Mouse (Mus musculus) hindbrain, postnatal 0 days (tissue): Measurements from ENCODE around the gene Pacs2. TPM values are rescaled to one million over a fixed set of nuclear protein-coding genes. Genes with fewer than 3 reads are reported as not detected.

Experiments
- ATAC-seq: fragments of 200-750 bp; cut with Nextera tagmentation; 2 replicates; pipeline ENCODE4 v1.8.0; 2017; ENCODE audit warnings: mild to moderate bottlenecking, moderate TSS enrichment, moderate library complexity
- DNase-seq: peaks from one replicate; pipeline ENCODE4 v3.0.0-alpha.2; 2015; ENCODE audit warnings: low spot score
- H3K27ac ChIP-seq: fragments of 300-500 bp; sonication (generic); 2 replicates; pipeline ENCODE4 v1.5.1; 2014; ENCODE audit warnings: mild to moderate bottlenecking
- H3K27me3 ChIP-seq: fragments of 300-500 bp; sonication (generic); 2 replicates; pipeline ENCODE4 v1.6.1; 2014; ENCODE audit warnings: low read length, mixed read lengths; ENCODE audit not compliant: insufficient read depth
- H3K36me3 ChIP-seq: fragments of 300-500 bp; sonication (generic); 2 replicates; pipeline ENCODE4 v1.6.1; 2014; ENCODE audit warnings: low read length, mixed read lengths; ENCODE audit not compliant: insufficient read depth
- H3K4me1 ChIP-seq: fragments of 300-500 bp; sonication (generic); 2 replicates; pipeline ENCODE4 v1.6.1; 2014; ENCODE audit warnings: antibody characterized with exemption, low read length, mixed read lengths; ENCODE audit not compliant: insufficient read depth
- H3K4me2 ChIP-seq: fragments of 300-500 bp; sonication (generic); 2 replicates; pipeline ENCODE4 v1.6.1; 2014; ENCODE audit warnings: low read depth, mild to moderate bottlenecking, low read length, moderate library complexity, mixed read lengths
- H3K4me3 ChIP-seq: fragments of 300-500 bp; sonication (generic); 2 replicates; pipeline ENCODE4 v1.5.1; 2014; ENCODE audit warnings: low read length
- H3K9ac ChIP-seq: fragments of 300-500 bp; sonication (generic); replicated peaks from 2 replicates; pipeline ENCODE4 v1.6.1; 2014; ENCODE audit warnings: mild to moderate bottlenecking, low read length, moderate library complexity, mixed read lengths
- H3K9me3 ChIP-seq: fragments of 300-500 bp; sonication (generic); 2 replicates; pipeline ENCODE4 v1.6.1; 2016; ENCODE audit warnings: low read length, mixed read lengths
- CTCF ChIP-seq: IDR thresholded peaks from 2 replicates; pipeline ENCODE4 v1.5.1; 2016; ENCODE audit warnings: antibody characterized with exemption, control low read depth, low read depth
- WGBS: fragments of 180-500 bp; shearing (Covaris S2); extraction: QIAGEN DNeasy Blood & Tissue Kit; methylation state at CpG from one replicate; pipeline ENCODE4 v1.1.7; 2014; 5-methylcytosine and 5-hydroxymethylcytosine counted together
- polyA plus RNA-seq: library from polyadenylated mRNA; unstranded; fragments of >200 nt; fragmentation: Nextera tagmentation; extraction: Ambion mirVana; gene quantifications from 2 replicates; pipeline ENCODE4 v1.2.1, GENCODE M21; 2015
- total RNA-seq: library from RNA; depleted of rRNA; stranded (reverse); fragments of >200 nt; gene quantifications from 2 replicates; pipeline ENCODE4 v1.2.3, GENCODE M21; 2014

Gene Pacs2
- total and polyA plus RNA-seq, 2 experiments from 2014 or later, result 20.3 to 111 TPM

DNA sequence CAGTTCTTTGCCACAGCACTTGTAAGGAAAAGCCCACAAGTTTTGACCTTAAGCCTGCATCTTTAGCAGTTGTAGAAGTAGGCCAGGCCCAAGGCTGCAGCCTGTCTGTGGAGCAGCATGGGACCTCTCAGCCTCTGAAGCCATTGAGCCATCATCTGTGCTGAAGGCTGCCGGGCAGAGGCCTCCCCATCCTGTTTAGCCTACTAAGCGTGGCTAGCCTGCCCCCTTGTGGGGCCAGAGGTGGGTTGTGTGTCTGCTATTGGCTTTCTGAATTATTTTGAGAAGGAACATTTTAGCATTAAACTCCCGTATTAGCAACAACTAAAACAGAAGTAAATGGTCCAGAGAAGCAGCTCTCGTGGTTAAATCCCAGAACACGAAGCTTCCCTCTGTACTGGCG, 88.2 kb downstream of the Pacs2 start:
- Histone ChIP-seq H3K36me3 (no peaks in the 10 kb centered on the region), H3K4me2 (no peak overlapping the region), H3K4me1 (peaks cover 23% of the 10 kb centered on the region), H3K4me3 (no peak overlapping the region), H3K27ac (no peak overlapping the region; the same call in 1 of the 2 replicates), H3K9me3 (no peaks in the 10 kb centered on the region), H3K27me3 (no peaks in the 10 kb centered on the region), H3K9ac (no peak overlapping the region)
- ATAC-seq (peak; percentile 54), DNase-seq (peak; percentile 81)
- WGBS, result 57% methylated on average over 6 of the region's 6 CpGs
- TF ChIP-seq CTCF, result peak; percentile 73

DNA sequence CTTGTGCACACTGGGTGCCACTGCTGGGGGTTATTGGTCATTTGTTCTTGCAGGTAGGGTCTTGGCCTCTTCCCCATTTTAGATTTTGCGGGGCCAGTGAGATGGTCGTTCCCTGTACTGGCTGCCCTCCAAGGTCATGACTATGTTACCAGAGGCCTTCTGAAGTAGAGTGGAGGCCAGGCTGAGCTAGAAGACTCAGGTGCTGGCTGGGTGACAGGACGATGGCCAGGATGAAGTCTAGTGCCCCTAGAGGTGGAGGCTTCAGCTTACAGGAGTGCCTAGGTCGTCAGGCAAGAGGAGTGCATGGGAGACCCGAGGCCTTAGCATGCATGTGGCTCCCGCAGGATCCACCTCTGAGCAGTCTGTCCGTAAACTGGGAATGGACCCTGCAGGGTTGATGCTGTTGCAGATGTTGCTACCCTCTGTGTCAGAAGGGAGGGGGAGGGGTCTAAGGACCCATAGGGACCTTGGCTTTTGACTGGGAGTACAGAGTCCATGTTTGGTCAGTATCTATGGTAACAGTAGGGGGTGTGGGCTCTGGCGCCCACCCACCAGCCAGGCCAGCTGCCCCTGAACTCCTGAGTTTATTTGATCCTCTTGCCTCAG, 89.6 kb downstream of the Pacs2 start:
- WGBS, result 82% methylated on average over 8 of the region's 8 CpGs
- Histone ChIP-seq H3K4me3 (no peak overlapping the region), H3K27ac (no peak overlapping the region), H3K4me2 (no peak overlapping the region), H3K9ac (no peak overlapping the region), H3K9me3 (no peaks in the 10 kb centered on the region), H3K36me3 (no peaks in the 10 kb centered on the region), H3K4me1 (peaks cover 21% of the 10 kb centered on the region), H3K27me3 (no peaks in the 10 kb centered on the region)
- no peak for DNase-seq
- ATAC-seq, result no peak
- peak; percentile 52 for TF ChIP-seq CTCF

DNA sequence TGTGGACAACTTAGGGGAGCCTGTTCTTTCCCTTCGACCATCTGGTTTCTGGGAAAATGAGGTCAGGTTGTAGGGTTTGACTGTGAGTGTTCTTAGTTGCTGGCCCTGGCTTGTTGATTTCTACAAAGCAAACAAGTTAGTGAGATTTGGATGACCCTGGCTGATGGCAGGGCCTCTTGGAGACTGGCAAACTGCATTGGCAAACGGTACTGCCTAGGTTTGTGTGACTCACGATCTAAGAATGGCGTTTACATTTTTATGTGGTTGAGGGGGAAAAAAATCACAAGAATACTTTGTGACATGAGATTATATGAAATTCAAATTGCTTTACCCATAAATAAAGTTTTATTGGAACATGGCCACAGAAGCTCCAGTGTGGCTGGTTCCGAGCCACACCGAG, 92.1 kb downstream of the Pacs2 start:
- Histone ChIP-seq H3K36me3 (no peaks in the 10 kb centered on the region), H3K4me1 (peaks cover 3% of the 10 kb centered on the region; the same call in 1 of the 2 replicates), H3K4me3 (no peak overlapping the region), H3K4me2 (no peak overlapping the region), H3K27me3 (no peaks in the 10 kb centered on the region), H3K9me3 (no peaks in the 10 kb centered on the region), H3K9ac (no peak overlapping the region), H3K27ac (no peak overlapping the region)
- TF ChIP-seq CTCF, result no peak
- DNase-seq (no peak), ATAC-seq (no peak)
- WGBS, result 82% methylated on average over 6 of the region's 6 CpGs

DNA sequence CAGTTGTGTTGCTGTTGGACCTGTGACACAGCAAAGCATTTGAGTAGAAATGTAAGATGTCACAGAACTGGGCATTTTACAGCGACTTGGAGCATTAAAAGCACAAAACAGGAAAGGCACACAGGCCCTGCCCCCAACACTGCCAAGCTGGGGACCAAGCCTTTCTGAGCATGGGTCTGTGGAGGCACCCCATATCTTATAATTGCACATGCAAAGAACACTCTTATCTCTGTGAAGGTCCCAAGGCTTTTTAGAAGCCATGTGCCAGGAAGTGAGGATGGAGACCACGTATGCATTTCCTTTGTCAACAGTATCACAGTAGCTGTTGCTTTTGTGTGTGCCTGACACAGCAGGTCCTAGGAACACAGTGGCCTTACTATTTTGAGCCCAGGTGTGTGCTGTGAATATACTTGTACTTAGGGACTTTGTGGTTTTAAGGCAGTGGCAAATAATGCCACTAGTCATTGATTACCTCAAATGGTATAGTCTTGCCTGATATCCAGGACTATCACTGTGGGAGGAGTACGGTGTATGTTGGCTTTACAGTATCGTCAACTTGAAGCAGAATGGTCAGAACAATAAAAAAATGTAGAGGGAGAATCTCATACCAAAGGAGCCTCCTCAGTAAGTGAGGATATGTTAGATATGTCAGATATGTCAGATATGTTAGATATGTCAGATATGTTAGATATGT, 93.3 kb downstream of the Pacs2 start:
- Histone ChIP-seq H3K4me3 (no peak overlapping the region), H3K4me1 (peaks cover 3% of the 10 kb centered on the region; the same call in 1 of the 2 replicates), H3K4me2 (no peak overlapping the region), H3K27ac (no peak overlapping the region), H3K36me3 (no peaks in the 10 kb centered on the region), H3K9me3 (no peaks in the 10 kb centered on the region), H3K9ac (no peak overlapping the region), H3K27me3 (no peaks in the 10 kb centered on the region)
- TF ChIP-seq CTCF, result no peak
- WGBS, result 79% methylated on average over 4 of the region's 4 CpGs
- ATAC-seq (no peak), DNase-seq (no peak)

DNA sequence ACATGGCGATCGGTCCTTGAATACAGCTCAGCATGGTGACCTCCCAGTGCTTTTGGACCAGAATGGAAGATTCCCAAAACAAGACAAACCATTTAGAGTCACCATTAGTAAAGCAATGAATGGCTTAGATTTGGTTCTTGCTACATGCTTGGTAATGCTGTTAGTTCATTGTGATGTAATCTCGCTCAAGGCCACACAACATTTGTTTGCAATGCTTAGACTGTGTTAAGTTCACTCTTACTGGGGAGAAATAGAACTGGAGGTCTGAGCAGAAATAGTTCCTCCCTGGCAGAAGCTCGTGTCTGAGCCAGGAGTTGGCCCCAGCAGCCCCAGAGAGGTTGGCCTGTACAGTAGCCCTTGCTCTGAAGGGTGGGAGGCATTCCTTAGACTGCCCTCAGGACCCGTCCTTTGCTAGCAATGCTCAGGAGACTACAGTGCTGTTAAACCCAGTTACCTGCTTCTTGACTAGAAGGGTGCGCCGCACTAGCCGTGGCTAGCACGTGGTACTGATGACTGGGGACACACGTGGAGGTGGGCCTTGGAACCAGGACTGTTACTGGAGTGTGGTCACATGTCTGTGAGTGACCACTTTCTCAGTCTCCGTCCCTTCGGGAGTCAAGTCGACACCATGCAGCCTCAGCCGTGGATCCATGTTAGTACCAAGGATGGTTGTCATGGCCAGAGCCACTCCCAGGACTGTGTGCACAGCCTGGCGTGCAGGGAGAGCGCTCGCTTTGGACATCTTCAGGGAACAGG, 94.4 kb downstream of the Pacs2 start:
- Histone ChIP-seq H3K4me2 (no peak overlapping the region), H3K36me3 (peaks cover 10% of the 10 kb centered on the region; the same call in 1 of the 2 replicates), H3K27ac (no peak overlapping the region), H3K4me3 (no peak overlapping the region), H3K27me3 (no peaks in the 10 kb centered on the region), H3K4me1 (peaks cover 3% of the 10 kb centered on the region; the same call in 1 of the 2 replicates), H3K9ac (no peak overlapping the region), H3K9me3 (no peaks in the 10 kb centered on the region)
- 83% methylated on average over 17 of the region's 17 CpGs for WGBS
- no peak for TF ChIP-seq CTCF
- DNase-seq, result no peak
- 0 out of 2 replicates have a peak, but pooled peaks have one; percentile 10 for ATAC-seq

DNA sequence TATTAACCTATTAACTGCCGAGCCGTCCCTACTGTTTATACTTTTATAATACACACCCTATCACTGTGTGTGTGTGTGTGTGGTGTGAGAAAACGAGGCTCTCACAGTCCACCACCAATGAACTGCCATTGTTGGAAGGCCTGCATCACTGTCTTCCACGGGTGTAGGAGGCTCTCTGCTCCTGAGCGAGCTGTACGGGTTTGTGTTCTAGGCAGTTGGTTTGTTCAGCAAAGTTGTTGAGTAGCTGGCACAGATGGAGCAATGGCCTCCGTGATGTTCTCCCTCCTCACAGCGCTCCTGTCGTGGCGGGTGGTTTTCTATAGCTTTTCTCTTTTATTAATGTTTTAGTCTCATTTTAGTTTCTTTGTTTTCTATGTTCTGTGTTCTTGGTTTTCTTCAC, 95.5 kb downstream of the Pacs2 start:
- H3K4me2 ChIP-seq, result no peak overlapping the region
- H3K36me3 ChIP-seq, result peaks cover 16% of the 10 kb centered on the region; the same call in 1 of the 2 replicates
- no peak overlapping the region for H3K27ac ChIP-seq
- no peak for TF ChIP-seq CTCF
- no peaks in the 10 kb centered on the region for H3K9me3 ChIP-seq
- H3K4me1 ChIP-seq, result peaks cover 3% of the 10 kb centered on the region; the same call in 1 of the 2 replicates
- H3K27me3 ChIP-seq, result no peaks in the 10 kb centered on the region
- no peak overlapping the region for H3K4me3 ChIP-seq
- DNase-seq (no peak), ATAC-seq (no peak)
- no peak overlapping the region for H3K9ac ChIP-seq
- WGBS, result 76% methylated on average over 10 of the region's 10 CpGs
